In the genomic region with DNA sequence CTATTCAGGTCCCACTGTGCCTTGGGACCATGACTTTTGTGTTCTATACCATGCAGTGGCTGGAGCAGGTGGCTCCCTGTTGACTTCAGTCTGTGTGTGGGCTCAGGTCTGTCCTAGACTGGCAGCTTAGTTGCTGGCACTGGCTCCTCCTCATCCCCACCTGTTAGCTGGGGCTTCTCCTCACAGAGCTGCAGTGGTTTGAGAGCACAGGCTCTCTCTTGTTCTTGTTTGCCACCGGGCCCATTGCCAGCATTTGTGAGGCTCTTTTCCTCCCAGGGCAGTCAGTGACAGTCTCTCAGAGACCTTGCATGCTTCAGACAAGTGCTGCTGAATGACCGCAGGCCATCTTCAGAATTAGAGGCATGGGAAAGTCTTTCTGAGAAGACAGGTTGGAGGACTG, we compare ENCODE assay signal across 16 mouse cellular contexts. TPM values are rescaled to one million over a fixed set of nuclear protein-coding genes. Genes with fewer than 3 reads are reported as not detected.
"Had no signal": no experiment of that assay in that cellular context is flagged by ENCODE, and none has a peak within 500 bp of the region (broad histone marks: within the 10 kb centered on the region; RNA-seq: fewer than 3 reads in every experiment).

No protein-coding gene starts in this region.

- H3K4me3 ChIP-seq: limb, embryonic 15.5 days; liver, embryonic 12.5 days; midbrain, embryonic 10.5 days; myocyte; neural tube, embryonic 15.5 days had no signal

- H3K27ac ChIP-seq: kidney, postnatal 0 days; limb, embryonic 15.5 days; liver, embryonic 12.5 days; midbrain, embryonic 10.5 days; neural tube, embryonic 15.5 days had no signal

- DNase-seq: kidney, adult 11 months; kidney, adult 9 months; kidney, postnatal 36 days; lung, embryonic 14.5 days; lung, postnatal 10 days; lung, postnatal 4 days; midbrain, embryonic 14.5 days; right cerebral cortex, adult 18-20 months; thymus, postnatal 4 days had no signal

RNA-seq across cellular contexts. Expression of gene Hdhd3, which starts 10.6 kb away (rescaled TPM):
- total RNA-seq: megakaryocyte, adult 5-6 weeks had no signal

RNA-seq across cellular contexts. Expression of gene Wdr31, which starts 22.0 kb away (rescaled TPM):
- total RNA-seq: megakaryocyte, adult 5-6 weeks had no signal
